Mouse (Mus musculus) lung, embryonic 15.5 days (tissue): ENCODE results near the gene Primpol. TPM values are rescaled to one million over a fixed set of nuclear protein-coding genes. Genes with fewer than 3 reads are reported as not detected.

Experiments used
- ATAC-seq: fragments of 200-750 bp; cut with Nextera tagmentation; 2 replicates; pipeline ENCODE4 v1.8.0; 2017; ENCODE audit warnings: moderate number of reproducible peaks, borderline replicate concordance; ENCODE audit not compliant: low FRiP score, low TSS enrichment; ENCODE audit errors: extremely low read depth
- H3K27ac ChIP-seq: fragments of 300-500 bp; sonication (generic); 2 replicates; pipeline ENCODE4 v1.5.1; 2015; ENCODE audit warnings: moderate library complexity, mild to moderate bottlenecking, inconsistent platforms
- H3K27me3 ChIP-seq: fragments of 300-500 bp; sonication (generic); 2 replicates; pipeline ENCODE4 v1.6.1; 2015; ENCODE audit warnings: inconsistent platforms
- H3K36me3 ChIP-seq: fragments of 300-500 bp; sonication (generic); 2 replicates; pipeline ENCODE4 v1.6.1; 2015; ENCODE audit warnings: inconsistent platforms
- H3K4me1 ChIP-seq: fragments of 300-500 bp; sonication (generic); 2 replicates; pipeline ENCODE4 v1.6.1; 2015; ENCODE audit warnings: inconsistent platforms
- H3K4me2 ChIP-seq: fragments of 300-500 bp; sonication (generic); 2 replicates; pipeline ENCODE4 v1.6.1; 2015; ENCODE audit warnings: inconsistent platforms, mild to moderate bottlenecking, moderate library complexity
- H3K4me3 ChIP-seq: fragments of 300-500 bp; sonication (generic); 2 replicates; pipeline ENCODE4 v1.5.1; 2015; ENCODE audit warnings: mild to moderate bottlenecking, inconsistent platforms
- H3K9ac ChIP-seq: fragments of 300-500 bp; sonication (generic); 2 replicates; pipeline ENCODE4 v1.6.1; 2015; ENCODE audit warnings: inconsistent platforms
- H3K9me3 ChIP-seq: fragments of 300-500 bp; sonication (generic); 2 replicates; pipeline ENCODE4 v1.6.1; 2016; ENCODE audit warnings: inconsistent platforms
- WGBS: fragments of 180-500 bp; shearing (Covaris S2); methylation state at CpG from one replicate; pipeline ENCODE4 v1.1.7; 2015; 5-methylcytosine and 5-hydroxymethylcytosine counted together
- polyA plus RNA-seq: library from polyadenylated mRNA; unstranded; fragments of >200 nt; fragmentation: Nextera tagmentation; extraction: Ambion mirVana; gene quantifications from 2 replicates; pipeline ENCODE4 v1.2.1, GENCODE M21; 2015

Gene Primpol
- polyA plus RNA-seq, 1 experiment from 2014 or later = 13.4 TPM

- WGBS = 52% methylated on average over 10 of the region's 10 CpGs
- Histone ChIP-seq H3K27me3 (no peaks in the 10 kb centered on the region), H3K4me2 (no peak overlapping the region), H3K4me3 (no peak overlapping the region), H3K27ac (0 out of 2 replicates have a peak overlapping the region, but pooled peaks have one; percentile 7), H3K36me3 (peaks cover 3% of the 10 kb centered on the region; the same call in 1 of the 2 replicates), H3K9ac (no peak overlapping the region), H3K9me3 (no peaks in the 10 kb centered on the region), H3K4me1 (peaks cover 3% of the 10 kb centered on the region; the same call in 1 of the 2 replicates)
- ATAC-seq = no peak
These were observed 15.9 kb downstream of the Primpol start for GRCm38 (mm10) chr8:46600959-46601707.

GRCm38 (mm10) chr8:46599314-46599904 lies 17.6 kb downstream of the Primpol start:
- H3K9ac ChIP-seq = no peak overlapping the region
- no peaks in the 10 kb centered on the region for H3K27me3 ChIP-seq
- WGBS = 69% methylated on average over 7 of the region's 7 CpGs
- no peak for ATAC-seq
- H3K4me2 ChIP-seq = no peak overlapping the region
- H3K9me3 ChIP-seq = no peaks in the 10 kb centered on the region
- H3K27ac ChIP-seq = no peak overlapping the region
- peaks cover 3% of the 10 kb centered on the region; the same call in 1 of the 2 replicates for H3K36me3 ChIP-seq
- peaks cover 3% of the 10 kb centered on the region; the same call in 1 of the 2 replicates for H3K4me1 ChIP-seq
- no peak overlapping the region for H3K4me3 ChIP-seq

- no peak for ATAC-seq
- Histone ChIP-seq H3K36me3 (peaks cover 3% of the 10 kb centered on the region; the same call in 1 of the 2 replicates), H3K27ac (no peak overlapping the region), H3K4me1 (peaks cover 3% of the 10 kb centered on the region; the same call in 1 of the 2 replicates), H3K4me3 (no peak overlapping the region), H3K4me2 (no peak overlapping the region), H3K9ac (no peak overlapping the region), H3K27me3 (no peaks in the 10 kb centered on the region), H3K9me3 (no peaks in the 10 kb centered on the region)
- WGBS = 89% methylated on average over 5 of the region's 5 CpGs
These were observed 18.3 kb downstream of the Primpol start for GRCm38 (mm10) chr8:46598753-46599152.

GRCm38 (mm10) chr8:46598114-46598513 lies 18.9 kb downstream of the Primpol start:
- Histone ChIP-seq H3K4me3 (no peak overlapping the region), H3K27me3 (no peaks in the 10 kb centered on the region), H3K9me3 (no peaks in the 10 kb centered on the region), H3K4me1 (peaks cover 3% of the 10 kb centered on the region; the same call in 1 of the 2 replicates), H3K36me3 (peaks cover 3% of the 10 kb centered on the region; the same call in 1 of the 2 replicates), H3K4me2 (no peak overlapping the region), H3K27ac (no peak overlapping the region), H3K9ac (no peak overlapping the region)
- ATAC-seq = no peak
- 45% methylated on average over 2 of the region's 2 CpGs for WGBS

GRCm38 (mm10) chr8:46597411-46597810 lies 19.6 kb downstream of the Primpol start:
- Histone ChIP-seq H3K9me3 (no peaks in the 10 kb centered on the region), H3K4me1 (peaks cover 3% of the 10 kb centered on the region; the same call in 1 of the 2 replicates), H3K27me3 (no peaks in the 10 kb centered on the region), H3K36me3 (peaks cover 3% of the 10 kb centered on the region; the same call in 1 of the 2 replicates), H3K27ac (no peak overlapping the region), H3K4me3 (no peak overlapping the region), H3K4me2 (no peak overlapping the region), H3K9ac (no peak overlapping the region)
- ATAC-seq = no peak
- WGBS = 40% methylated on average over 2 of the region's 2 CpGs

GRCm38 (mm10) chr8:46596530-46596929 lies 20.5 kb downstream of the Primpol start:
- H3K4me2 ChIP-seq = no peak overlapping the region
- no peak for ATAC-seq
- no peak overlapping the region for H3K27ac ChIP-seq
- H3K27me3 ChIP-seq = no peaks in the 10 kb centered on the region
- H3K36me3 ChIP-seq = peaks cover 3% of the 10 kb centered on the region; the same call in 1 of the 2 replicates
- H3K9me3 ChIP-seq = no peaks in the 10 kb centered on the region
- 89% methylated on average over 2 of the region's 2 CpGs for WGBS
- H3K4me1 ChIP-seq = peaks cover 3% of the 10 kb centered on the region; the same call in 1 of the 2 replicates
- H3K9ac ChIP-seq = no peak overlapping the region
- no peak overlapping the region for H3K4me3 ChIP-seq

- no peak overlapping the region for H3K4me2 ChIP-seq
- H3K9ac ChIP-seq = no peak overlapping the region
- WGBS = 80% methylated on average over 2 of the region's 2 CpGs
- no peaks in the 10 kb centered on the region for H3K4me1 ChIP-seq
- peaks cover 3% of the 10 kb centered on the region; the same call in 1 of the 2 replicates for H3K36me3 ChIP-seq
- no peak for ATAC-seq
- H3K9me3 ChIP-seq = no peaks in the 10 kb centered on the region
- H3K4me3 ChIP-seq = no peak overlapping the region
- H3K27ac ChIP-seq = no peak overlapping the region
- H3K27me3 ChIP-seq = no peaks in the 10 kb centered on the region
These were observed 21.4 kb downstream of the Primpol start for GRCm38 (mm10) chr8:46595593-46595992.

- Histone ChIP-seq H3K27me3 (no peaks in the 10 kb centered on the region), H3K4me1 (no peaks in the 10 kb centered on the region), H3K36me3 (peaks cover 3% of the 10 kb centered on the region; the same call in 1 of the 2 replicates), H3K4me2 (no peak overlapping the region), H3K4me3 (no peak overlapping the region), H3K9me3 (no peaks in the 10 kb centered on the region), H3K9ac (no peak overlapping the region), H3K27ac (no peak overlapping the region)
- no peak for ATAC-seq
- WGBS = 83% methylated on average over 2 of the region's 2 CpGs
These were observed 23.2 kb downstream of the Primpol start for GRCm38 (mm10) chr8:46593772-46594171.

- Histone ChIP-seq H3K9me3 (no peaks in the 10 kb centered on the region), H3K36me3 (peaks cover 3% of the 10 kb centered on the region; the same call in 1 of the 2 replicates), H3K27ac (no peak overlapping the region), H3K4me1 (no peaks in the 10 kb centered on the region), H3K9ac (no peak overlapping the region), H3K4me2 (no peak overlapping the region), H3K27me3 (no peaks in the 10 kb centered on the region), H3K4me3 (no peak overlapping the region)
- 72% methylated on average over 8 of the region's 8 CpGs for WGBS
- ATAC-seq = no peak
These were observed 23.9 kb downstream of the Primpol start for GRCm38 (mm10) chr8:46593067-46593466.

- H3K4me1 ChIP-seq = no peaks in the 10 kb centered on the region
- WGBS = 93% methylated on average over 2 of the region's 2 CpGs
- H3K9ac ChIP-seq = no peak overlapping the region
- ATAC-seq = no peak
- H3K9me3 ChIP-seq = no peaks in the 10 kb centered on the region
- H3K4me3 ChIP-seq = no peak overlapping the region
- no peaks in the 10 kb centered on the region for H3K27me3 ChIP-seq
- H3K4me2 ChIP-seq = no peak overlapping the region
- no peaks in the 10 kb centered on the region for H3K36me3 ChIP-seq
- H3K27ac ChIP-seq = no peak overlapping the region
These were observed 28.3 kb downstream of the Primpol start for GRCm38 (mm10) chr8:46588663-46589062.

- Histone ChIP-seq H3K27me3 (no peaks in the 10 kb centered on the region), H3K9ac (no peak overlapping the region), H3K9me3 (no peaks in the 10 kb centered on the region), H3K36me3 (no peaks in the 10 kb centered on the region), H3K4me1 (no peaks in the 10 kb centered on the region), H3K4me2 (no peak overlapping the region), H3K27ac (no peak overlapping the region), H3K4me3 (no peak overlapping the region)
- ATAC-seq = no peak
- 81% methylated on average over 5 of the region's 5 CpGs for WGBS
These were observed 29.1 kb downstream of the Primpol start for GRCm38 (mm10) chr8:46587911-46588310.

GRCm38 (mm10) chr8:46585576-46585975 lies 31.4 kb downstream of the Primpol start:
- H3K4me3 ChIP-seq = no peak overlapping the region
- peaks cover 6% of the 10 kb centered on the region; the same call in 1 of the 2 replicates for H3K36me3 ChIP-seq
- H3K4me1 ChIP-seq = no peaks in the 10 kb centered on the region
- no peaks in the 10 kb centered on the region for H3K27me3 ChIP-seq
- ATAC-seq = no peak
- no peaks in the 10 kb centered on the region for H3K9me3 ChIP-seq
- 55% methylated on average over 3 of the region's 3 CpGs for WGBS
- H3K9ac ChIP-seq = no peak overlapping the region
- H3K4me2 ChIP-seq = no peak overlapping the region
- H3K27ac ChIP-seq = no peak overlapping the region
